Mouse (Mus musculus): ENCODE measurements around the gene Stx17.

GRCm38 (mm10) chr4:48076693-48077471 is 47.8 kb upstream of the Stx17 start:
- TF ChIP-seq CTCF (IDR thresholded peaks at IDR 0.05; ENCODE audit: control insufficient read depth, insufficient read depth, insufficient read length), result no peak
- no peak for TF ChIP-seq MAX (IDR thresholded peaks at IDR 0.05)
- TF ChIP-seq USF1 (IDR thresholded peaks at IDR 0.05; ENCODE audit: low read depth), result no peak
- TF ChIP-seq CEBPB (IDR thresholded peaks at IDR 0.05; ENCODE audit: low read depth), result no peak
- TF ChIP-seq MYOG (IDR thresholded peaks at IDR 0.05; ENCODE audit: control insufficient read depth, extremely low read depth, insufficient read length), result no peak
- TF ChIP-seq MYOD1 (IDR thresholded peaks at IDR 0.05; ENCODE audit: control insufficient read depth, insufficient read length, low read depth), result no peak
